Mouse (Mus musculus) 3134 (cell line): ENCODE results near the gene Ric3.

Source experiments
- DNase-seq: peaks from one replicate; pipeline ENCODE4 v3.0.0-alpha.2; 2011; ENCODE audit warnings: low spot score; ENCODE audit not compliant: insufficient read length; ENCODE audit errors: extremely low read depth

Gene Ric3

GRCm38 (mm10) chr7:109050831-109051230 lies 32.3 kb downstream of the Ric3 start:
- DNase-seq, result no peak

DNA sequence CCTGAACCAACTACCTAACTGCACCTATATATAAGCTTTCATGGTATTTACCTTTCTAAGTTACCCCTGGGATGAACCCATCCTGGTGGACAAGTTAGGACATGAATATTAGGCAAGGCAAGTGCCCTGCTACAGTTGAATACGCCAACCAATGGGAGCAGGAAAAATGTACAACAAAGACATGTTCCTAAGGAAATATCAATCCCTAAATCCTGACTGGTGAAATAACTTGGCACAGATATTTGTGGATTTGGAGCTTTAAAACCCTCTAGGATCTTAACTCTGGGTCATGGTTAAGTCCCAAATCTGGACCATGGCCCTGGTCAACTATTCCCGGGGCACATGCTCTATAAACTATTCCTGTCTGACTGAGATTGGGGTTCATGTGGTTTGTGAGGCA lies 37.3 kb downstream of the Ric3 start:
- no peak for DNase-seq

DNA sequence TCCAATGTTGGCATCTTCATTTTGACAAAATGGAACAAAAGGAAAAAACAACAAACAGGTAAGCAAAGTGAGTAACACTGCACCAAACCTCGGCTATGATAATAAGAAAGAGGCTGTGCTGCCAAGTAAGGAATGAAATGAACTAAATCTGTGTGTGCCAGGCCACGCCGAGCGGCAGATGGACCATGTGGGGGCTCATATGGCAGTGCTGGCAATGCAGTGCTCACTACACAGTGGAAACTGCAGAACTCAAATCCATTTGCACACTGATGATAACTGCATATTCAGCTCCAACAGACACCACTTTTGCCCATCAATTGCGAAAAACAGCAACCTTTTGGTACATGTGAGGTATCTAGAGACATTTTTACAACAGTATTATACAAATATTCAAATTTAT lies 43.7 kb downstream of the Ric3 start:
- no peak for DNase-seq

DNA sequence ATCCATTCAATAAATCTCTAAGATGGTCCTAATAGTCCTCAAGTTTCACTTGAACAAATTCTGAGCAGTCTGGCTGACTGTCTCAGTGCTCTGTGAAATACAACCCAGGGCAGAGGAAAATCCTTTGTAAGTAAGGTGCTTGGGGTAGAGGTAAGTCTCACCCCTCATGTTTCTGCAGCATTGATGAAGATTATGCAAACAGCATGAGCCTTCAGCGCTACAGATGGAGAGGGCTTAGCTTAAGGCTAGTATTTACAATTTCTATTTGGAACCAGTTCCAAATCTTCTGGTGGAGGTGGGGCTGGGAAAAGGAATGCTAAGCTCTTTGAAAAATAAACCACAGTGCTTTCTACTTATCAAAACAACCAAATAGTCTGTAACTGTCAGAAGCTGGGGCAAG lies 44.1 kb downstream of the Ric3 start:
- no peak for DNase-seq

- no peak for DNase-seq
Observed at GRCm38 (mm10) chr7:109038121-109038735, 44.9 kb downstream of the Ric3 start.

GRCm38 (mm10) chr7:109032054-109032453 lies 51.1 kb downstream of the Ric3 start:
- DNase-seq, result no peak

GRCm38 (mm10) chr7:109031331-109031730 lies 51.8 kb downstream of the Ric3 start:
- no peak for DNase-seq

- no peak for DNase-seq
Observed at GRCm38 (mm10) chr7:109029961-109030465, 53.1 kb downstream of the Ric3 start.

- no peak for DNase-seq
Observed at GRCm38 (mm10) chr7:109028204-109028603, 54.9 kb downstream of the Ric3 start.

- DNase-seq, result no peak
Observed at GRCm38 (mm10) chr7:109027721-109028120, 55.4 kb downstream of the Ric3 start.

- DNase-seq, result no peak
Observed at GRCm38 (mm10) chr7:109026976-109027375, 56.2 kb downstream of the Ric3 start.

DNA sequence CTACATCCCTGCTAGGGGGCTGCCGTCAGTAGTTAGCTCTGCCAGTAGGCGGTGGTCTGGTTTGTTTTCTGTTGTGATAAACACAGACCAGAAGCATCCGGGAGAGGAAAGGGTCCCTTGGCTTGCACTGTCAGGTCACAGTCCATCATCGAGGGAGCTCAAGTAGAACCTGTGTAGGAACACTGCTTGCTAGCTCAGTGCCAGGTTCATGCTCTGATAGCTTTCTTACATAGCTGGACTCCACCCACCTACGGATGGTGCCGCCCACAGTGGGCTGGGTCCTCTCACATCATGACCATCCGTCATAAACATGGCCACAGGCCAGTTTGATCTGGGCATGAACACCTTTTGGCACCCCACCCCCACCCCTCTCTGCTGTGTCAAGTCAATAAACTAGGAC lies 57.4 kb downstream of the Ric3 start:
- DNase-seq, result no peak

DNA sequence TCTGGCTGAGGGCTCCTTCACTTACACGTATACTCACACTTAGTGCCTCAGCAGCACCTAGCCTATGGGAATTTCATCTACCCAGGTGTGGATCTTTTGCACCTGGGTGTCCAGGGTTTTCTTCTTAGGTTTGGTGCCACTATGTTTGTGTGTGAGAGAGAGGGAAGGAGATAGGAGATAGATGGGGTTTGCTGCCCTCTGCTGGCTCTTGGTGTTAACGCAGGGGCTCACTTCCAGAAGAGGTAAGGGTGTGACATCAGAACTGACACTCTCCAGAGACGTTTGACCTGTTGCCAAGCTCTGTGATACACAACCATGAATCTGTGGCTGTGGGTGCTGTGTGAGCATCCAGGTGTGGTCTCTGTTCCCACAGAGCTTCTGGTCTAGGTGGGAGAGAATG lies 61.7 kb downstream of the Ric3 start:
- DNase-seq, result no peak

DNA sequence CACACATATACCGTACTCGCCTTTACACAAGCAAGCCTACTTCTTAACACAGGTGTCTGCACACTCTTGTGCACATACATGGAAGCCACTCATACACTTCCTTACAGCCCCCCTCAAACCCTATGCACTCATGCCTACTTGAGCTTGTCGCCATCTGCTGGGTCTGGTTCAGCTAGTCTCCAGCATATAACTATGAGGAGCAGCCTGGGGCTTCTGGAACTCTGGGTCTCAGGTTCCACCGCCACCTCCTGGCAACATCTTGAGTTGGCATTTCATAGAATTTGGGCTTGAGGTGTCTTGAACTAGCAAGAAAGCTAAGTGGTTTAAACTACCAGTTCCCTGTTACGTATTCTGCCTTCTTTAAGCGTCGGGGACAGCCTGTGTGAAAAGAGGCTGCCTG lies 63.9 kb downstream of the Ric3 start:
- DNase-seq, result no peak

DNA sequence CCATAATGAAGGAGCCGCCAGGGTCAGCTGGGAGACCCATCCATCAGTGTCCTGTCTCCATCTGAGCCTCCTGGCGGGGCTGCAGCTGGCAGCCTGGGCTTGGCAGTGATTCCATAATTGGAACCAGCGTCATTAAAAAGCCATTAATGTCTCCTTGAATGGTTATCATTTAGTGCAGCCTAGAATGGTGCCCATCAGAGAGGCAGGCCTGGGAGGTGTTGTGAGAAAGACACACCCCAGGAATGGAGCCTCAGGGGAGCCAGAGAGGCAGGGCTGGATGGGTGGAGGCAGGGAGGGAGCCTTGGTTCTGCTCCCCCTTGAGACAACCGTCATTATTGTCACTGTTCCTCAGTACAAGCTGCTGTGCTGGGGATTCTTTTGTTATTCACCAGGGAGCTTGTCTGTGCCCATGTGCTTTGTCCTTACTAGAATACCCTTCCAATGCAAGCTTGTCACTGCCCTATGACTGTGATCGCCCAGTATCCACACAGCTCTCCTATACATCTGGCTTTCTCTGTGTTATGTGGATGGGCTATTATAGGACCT lies 66.7 kb downstream of the Ric3 start:
- DNase-seq, result no peak

- DNase-seq, result no peak
Observed at GRCm38 (mm10) chr7:109014851-109015250, 68.3 kb downstream of the Ric3 start.

- no peak for DNase-seq
Observed at GRCm38 (mm10) chr7:109012998-109013625, 70.0 kb downstream of the Ric3 start.

GRCm38 (mm10) chr7:109012575-109012974 lies 70.6 kb downstream of the Ric3 start:
- DNase-seq, result no peak

DNA sequence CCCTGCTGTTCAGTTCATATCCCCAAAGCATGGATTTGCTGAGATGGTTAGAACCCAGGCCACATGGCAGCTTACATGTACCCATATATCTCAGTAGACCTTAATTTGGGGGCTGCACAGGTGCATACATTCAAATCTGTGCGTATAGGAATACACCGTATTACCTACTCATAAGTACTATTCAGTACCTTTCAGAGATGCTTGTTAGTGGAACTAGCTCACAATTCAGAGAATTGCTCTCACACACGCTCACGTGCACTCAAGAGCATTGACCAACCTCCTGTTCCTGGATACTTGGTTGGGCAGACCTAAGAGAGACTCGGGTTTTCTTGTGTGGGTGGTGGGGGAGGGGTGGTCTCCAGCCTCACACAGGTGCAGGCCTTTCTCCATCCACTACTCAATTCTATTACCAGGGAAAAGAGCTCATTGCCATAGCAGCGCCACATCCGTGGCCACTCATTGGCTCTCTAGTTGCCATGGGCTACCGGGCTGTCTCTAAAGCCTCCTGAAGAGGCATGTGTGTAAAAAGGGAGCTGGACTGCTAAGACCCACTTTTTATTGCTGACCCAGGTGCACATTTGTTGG lies 71.4 kb downstream of the Ric3 start:
- no peak for DNase-seq

DNA sequence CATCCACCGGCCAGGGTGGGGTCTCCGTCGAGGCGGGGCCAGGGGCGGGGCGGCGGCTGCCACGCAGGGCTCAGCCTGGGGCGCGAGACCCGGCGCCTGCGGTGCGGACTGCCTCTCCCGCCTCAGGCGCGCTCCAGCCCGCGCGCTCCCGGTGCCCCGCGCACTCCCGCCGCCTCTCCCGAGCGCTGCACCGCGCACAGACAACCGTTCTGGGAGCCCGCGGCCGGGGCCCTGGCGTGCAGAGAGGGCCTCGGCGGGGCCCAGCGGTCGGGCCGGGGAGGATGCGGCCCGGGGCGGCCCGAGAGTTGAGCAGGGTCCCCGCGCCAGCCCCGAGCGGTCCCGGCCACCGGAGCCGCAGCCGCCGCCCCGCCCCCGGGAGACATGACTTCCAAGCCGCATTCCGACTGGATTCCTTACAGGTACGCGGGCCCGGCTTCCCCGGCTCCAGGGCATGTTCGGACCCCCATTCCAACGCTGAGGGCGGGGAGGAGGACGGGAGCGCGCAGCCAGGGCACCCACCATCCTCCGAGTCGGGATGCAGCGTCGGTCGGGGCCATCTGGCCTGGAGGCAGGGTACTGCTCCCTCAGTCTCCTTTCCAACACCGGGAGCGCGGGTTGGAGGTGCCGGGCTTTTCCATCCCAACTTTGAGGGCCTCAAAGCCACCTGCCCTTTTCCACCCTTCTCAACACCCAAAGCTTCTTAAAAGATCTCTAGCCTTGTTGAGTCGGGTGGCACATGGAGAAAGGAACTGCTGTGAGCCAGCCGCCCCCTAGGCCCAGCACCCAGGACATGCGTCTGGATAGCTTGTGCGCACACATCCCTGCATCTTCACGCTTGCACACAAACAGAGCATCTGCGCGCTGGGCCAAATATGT lies 72.2 kb downstream of the Ric3 start:
- DNase-seq, result no peak

- DNase-seq, result no peak
Observed at GRCm38 (mm10) chr7:109009260-109009659, 73.9 kb downstream of the Ric3 start.
